Mouse (Mus musculus) liver, adult (tissue): ENCODE data around the gene Pde3a.
A peak's percentile ranks its signal among the peaks of the same experiment; 100 is the strongest.

Experiments
- GATA4 ChIP-seq: IDR thresholded peaks from 2 replicates; pipeline ENCODE4 v1.6.1; 2014; ENCODE audit warnings: mild to moderate bottlenecking, low read length; ENCODE audit not compliant: insufficient replicate concordance

Pde3a gene

DNA sequence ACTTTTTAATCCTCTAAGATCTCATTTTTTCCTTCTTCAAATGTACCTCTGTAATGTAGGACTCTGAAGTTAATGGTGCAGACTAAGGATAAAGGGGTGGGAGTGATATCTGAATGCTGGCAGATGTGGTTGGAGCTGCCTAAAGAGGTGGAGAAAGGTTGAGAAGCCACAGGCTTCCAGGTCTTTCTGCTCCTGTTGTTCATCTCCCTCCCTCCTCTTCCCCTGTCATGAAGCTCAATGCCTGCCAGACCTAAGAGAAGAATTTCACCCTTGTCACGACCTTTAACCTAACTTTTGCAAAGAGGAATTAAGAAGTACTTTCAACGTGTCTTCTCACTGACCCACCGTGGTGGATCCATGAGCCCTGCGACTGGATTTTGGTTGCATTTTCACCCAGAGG, 87.4 kb downstream of the Pde3a start:
- no peak for TF ChIP-seq GATA4

DNA sequence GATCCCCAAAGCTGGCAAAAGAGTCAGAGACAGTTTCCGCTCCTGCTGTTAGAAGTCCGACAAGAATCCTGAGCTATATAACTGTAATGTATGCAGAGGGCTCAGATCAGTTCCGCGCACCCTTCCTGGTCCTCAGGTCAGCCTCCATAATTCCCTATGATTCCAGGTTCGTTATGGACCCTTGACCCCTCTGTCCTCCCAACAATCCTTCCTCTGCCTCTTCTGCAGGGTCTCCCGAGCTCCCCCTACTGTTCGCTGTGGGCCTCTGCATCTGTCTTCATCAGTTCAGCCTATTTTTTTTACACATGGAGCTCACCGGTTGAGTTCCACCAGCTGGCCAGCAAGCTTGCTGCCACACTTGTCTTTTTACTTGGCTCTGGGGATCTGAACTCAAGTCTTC, 88.6 kb downstream of the Pde3a start:
- TF ChIP-seq GATA4, result no peak

DNA sequence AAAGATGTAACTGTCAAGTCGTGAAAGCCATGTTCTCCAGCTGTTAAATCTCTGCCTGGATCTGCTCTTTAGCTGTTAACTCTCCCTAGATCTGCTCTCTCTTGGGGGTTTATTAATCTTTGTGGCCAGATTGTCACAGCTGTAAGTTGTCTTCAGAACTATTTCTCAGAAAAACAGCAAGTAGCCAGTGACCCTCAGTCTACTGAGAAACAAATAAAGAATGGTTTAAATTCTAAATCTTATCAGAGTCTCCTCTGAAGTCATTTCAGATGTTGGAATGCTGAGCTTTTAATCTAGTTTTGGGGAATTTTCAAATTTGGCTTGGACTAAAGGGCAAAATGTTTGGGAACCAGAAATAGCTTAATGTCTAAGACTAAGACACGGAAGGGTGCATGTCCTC, 92.3 kb downstream of the Pde3a start:
- no peak for TF ChIP-seq GATA4

DNA sequence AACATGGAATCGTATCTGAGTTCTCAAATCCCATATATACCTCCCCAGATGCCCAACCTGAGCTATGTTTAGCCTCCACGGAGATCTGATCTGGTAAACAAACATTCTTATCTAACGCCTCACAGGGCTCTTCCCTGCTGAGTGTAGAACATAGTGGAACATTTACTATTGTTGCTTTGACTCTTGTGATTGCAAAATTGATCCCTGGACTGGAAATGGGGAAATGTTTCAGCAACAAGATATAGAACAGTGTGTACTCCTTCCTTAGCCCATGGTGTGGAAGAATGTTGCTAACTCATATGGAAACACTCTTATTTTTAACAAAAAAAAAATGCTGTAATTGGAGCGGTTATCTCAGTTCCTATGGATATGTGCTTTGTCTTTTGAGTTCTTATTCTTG, 98.8 kb downstream of the Pde3a start:
- TF ChIP-seq GATA4, result peak; percentile 50; the same call in 1 of the 2 replicates

DNA sequence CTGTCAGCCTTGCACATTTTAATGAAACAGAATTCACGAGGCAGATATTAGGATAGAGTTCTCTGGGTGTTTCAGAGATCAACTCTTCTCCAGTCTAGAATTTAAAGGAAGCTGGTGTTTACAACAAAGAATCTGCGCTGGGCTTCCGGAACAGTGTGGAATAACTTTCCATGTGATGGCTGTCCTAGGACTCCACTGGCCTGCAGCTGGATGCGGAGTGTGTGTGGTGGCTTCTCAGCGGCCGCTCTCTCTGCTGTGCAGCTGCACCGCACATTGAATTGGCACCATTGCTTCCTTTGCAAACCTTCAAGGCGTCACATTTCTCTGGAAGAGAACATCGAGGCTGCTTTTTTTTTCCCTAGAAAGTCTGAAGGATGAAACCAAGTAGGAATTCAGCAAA, 99.5 kb downstream of the Pde3a start:
- no peak for TF ChIP-seq GATA4

DNA sequence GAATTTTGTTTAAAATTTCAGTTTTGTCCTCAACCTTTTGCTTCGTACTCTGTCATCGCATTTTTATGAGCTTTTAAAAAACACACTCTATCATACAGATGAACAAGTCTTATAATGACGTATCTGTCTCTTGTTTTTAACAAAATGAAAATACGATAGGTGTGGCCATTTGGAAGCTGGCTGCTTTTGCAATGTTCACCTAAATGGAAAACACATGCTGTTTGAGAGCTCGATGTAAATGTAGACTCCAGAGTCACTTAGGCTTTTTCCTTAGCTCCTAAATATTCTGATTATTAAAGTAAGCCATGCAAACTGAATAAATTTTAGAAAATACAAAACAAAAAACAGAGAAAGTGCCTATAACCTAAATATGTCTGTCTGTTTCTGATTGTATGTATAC, 101.2 kb downstream of the Pde3a start:
- no peak for TF ChIP-seq GATA4

DNA sequence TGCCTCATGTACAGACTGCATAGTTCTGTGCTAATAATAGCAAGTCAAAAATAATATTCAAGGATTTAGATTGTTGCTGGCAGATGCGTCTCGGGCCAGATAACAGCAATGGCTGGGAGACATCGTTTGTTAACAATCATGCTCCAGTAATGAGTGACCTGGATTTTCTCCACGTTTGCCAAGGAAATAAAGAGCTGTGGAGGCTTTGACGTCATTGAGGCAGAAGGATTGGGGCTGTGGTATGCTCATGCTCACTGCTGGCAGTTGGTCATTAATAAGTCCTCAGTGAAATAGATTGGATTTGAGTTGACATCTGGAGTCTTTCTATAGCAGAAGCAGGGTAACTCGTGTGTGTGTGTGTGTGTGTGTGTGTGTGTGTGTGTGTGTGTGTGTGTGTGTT, 103.2 kb downstream of the Pde3a start:
- TF ChIP-seq GATA4, result no peak

DNA sequence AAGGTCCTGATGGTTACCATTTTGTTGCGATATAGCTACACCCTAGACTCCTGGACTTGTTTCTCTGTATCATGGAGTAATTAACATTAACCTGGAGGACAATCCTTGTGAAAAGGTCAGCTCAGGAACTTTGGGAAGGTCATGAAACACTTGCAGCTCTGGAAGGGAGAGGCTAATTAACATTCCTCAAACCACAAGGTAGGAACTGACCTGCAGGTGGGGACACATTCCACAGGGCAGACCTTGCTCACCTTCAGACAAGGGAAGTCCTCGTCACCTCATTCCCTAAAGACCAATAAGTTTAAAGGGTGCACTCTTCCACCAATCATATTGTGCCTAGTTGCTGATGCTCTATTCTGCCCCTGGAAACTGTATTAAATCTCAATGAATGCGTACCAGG, 114.6 kb downstream of the Pde3a start:
- TF ChIP-seq GATA4, result no peak

DNA sequence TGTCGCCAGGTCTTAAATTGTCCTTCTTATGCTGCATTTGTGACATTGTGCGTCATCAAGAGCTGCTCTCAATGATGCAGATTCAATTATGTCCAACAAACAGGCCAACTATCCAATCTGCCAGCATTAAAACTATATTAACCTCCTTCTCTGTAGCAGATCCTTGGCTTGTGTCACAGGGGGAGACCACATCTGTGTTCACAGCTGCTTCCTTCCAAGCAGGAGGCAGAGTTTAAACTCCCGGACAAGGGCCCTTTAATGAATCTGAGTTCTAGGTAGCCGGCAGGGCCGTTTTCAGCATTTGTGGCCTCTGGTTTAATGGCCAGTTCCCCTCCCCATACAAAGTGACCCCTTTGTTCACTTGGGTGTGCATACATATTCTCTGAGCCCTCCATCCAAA, 118.0 kb downstream of the Pde3a start:
- TF ChIP-seq GATA4, result no peak

DNA sequence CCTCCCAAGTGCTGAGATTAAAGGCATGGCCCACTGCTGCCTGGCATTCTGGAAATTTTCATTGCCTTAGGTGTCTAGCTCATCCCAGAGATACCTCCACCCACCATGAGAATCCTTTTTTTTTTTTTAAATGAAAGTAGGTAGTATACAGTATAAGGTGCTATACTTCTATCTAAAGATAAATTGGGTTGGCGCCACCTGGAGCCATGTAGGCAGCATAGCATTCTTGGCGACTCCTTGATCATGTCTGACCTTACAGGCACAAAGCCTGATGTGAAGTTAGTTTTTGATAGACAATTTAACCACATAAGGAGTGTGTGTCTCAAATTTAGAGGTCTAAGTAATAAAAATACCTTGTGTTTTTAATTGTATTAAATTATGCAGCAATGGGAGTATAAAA, 123.6 kb downstream of the Pde3a start:
- no peak for TF ChIP-seq GATA4

DNA sequence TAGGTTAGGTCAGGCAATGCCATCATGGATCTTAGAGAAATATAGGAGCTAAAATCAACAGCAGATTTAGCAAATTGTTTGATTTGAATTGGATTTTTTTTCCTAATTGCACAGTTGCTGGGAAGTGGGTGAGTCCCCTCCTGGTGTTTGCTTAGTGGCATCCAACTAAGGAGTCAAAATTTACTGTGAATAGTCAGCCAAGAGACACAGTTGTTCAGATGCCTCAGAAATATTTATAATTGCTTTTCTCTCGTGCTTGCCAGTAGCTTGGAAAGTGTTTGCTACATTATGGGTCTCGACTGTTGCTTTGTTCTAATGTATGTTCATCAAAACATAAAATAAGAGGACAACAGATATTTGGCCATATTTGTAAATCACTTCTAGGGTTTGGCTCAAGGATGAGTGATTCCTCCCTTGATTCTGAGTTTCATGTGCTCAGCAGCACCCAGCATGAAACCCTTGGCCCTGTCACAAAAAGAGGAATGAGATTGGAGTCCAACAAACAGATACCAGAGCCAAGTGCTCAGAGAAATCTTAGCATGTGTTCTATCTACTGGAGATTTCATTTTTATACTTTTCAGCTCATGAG, 125.5 kb downstream of the Pde3a start:
- no peak for TF ChIP-seq GATA4

DNA sequence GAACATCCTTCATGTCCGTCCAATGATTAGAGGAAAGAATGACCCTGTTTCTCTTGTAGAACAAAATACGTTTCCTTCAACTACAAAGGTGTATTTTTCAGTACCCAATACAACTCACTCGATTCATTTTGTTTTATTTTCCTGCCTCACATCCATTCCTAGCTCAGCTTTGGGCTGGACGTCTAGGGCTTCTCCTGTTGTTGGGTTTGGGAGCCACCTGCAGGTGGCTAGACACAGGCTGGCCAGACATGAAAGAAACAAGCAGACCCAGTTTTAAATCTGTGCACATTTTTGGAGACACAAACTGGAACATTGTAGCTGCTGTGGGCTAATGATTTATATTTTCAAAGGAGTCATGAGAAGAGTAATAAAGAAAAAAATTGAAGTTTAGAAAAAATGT, 126.1 kb downstream of the Pde3a start:
- TF ChIP-seq GATA4, result no peak

DNA sequence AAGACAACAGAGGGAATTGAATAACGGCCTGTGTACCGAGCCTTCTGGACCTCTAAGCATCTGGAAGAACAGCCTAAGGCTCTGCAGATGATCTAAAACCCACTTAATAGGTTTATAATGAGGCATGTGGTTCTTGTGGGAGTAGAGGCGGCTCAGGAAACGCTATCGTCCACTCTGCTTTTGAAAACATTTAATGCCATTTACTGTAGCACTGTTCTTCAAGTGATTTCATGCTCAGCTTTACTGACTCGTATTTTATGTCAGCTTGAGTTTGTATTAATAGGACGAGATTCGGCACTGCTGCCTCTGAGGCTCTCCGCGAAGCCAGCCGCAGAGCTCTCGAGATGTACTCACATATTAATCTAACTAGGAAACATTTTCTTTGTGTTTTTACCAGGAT, 131.9 kb downstream of the Pde3a start:
- no peak for TF ChIP-seq GATA4

DNA sequence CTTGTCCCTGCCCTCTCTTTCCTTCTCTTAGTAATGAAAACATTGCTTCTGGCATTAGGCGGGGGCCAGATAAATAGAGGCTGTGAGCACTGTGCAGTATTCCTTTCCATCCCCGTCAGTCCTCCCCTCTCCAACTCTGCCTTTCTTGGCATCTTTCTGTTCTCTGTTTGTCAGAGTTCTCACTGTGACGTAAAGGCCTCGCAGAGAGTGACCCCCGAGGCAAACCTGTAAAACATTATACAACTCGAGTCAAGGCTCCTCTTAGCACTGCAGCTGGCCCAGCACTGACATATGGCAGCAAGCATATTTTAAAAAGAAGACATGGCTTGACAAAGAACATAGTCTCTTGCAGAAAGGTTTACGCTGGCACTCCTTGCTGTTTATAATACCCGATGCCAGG, 132.4 kb downstream of the Pde3a start:
- TF ChIP-seq GATA4, result no peak

DNA sequence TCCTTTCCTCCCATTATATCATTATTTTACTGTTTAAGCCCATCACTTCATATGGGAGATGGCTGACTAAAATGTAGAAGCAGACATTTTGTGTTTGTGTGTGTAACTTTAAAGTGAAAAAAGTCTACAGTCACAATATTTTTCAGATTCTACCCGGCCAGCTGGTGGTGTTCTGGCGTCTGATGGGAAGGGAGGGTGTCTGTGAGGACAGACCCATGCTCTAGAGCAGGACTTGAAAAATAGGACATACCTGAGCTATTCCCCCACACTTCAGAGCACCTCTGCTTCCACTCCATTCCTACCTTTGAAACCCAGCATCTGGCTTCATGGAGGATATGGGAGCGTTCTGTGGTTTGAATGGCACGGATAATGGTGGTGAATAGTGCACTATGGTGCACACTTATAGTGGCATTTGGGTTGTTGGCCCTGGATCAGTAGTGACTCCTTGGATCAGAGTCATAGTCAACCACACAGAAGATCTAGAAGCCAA, 132.9 kb downstream of the Pde3a start:
- no peak for TF ChIP-seq GATA4

DNA sequence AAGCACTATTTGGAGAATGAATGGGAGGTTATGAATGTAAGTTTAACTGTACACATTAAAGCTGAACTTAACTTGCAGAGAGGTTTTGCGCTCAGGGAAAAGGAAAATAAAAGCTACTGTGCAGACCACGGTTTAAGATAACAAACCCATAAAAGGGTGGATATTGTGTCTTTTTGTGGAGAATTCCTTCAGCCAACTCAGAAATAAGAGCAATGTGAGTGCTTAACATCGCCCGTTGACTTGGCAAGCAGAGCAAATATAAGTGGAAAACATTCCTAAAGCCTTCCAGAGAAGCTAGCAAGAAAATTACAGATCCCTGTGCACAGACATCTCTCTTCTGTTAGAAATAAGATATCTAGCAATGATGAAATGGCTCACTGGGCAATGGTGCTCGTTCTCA, 139.0 kb downstream of the Pde3a start:
- no peak for TF ChIP-seq GATA4

DNA sequence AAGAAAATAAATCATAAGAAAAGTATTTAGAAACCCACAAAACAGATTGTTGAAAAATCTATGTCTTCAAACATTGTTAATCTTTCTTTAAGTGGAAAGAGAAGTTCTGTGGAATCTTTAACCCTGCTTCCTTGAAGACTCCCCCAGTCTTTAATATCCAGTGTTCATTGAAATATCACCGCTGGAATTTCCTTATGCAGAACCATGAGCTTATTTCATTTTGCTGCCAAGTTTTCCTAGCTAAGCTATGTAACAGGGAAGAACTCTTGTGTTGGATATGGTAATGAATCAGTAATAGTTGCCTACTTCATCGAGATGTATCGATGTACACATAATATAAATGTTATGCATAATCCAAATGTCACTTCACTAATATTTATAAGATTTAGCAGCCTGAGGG, 146.9 kb downstream of the Pde3a start:
- no peak for TF ChIP-seq GATA4

DNA sequence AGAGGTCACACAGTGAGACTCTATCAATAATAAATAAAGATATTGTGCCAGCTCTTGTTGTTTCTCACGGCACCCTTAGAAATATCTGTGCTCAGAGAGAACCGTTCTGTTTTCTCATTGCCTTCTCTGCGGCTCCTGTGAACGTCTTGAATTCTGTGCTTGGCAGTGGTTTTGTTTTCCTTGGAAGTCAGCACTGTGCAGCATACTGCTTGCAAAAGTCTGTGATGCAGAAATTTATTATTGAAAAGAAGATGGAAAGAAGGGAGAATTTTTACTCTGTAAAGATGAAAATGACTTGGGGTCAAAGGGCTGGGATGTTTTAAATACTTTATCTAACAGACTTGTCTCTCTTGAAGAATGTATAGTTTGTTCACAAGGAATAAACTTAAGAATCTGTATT, 150.3 kb downstream of the Pde3a start:
- no peak for TF ChIP-seq GATA4

DNA sequence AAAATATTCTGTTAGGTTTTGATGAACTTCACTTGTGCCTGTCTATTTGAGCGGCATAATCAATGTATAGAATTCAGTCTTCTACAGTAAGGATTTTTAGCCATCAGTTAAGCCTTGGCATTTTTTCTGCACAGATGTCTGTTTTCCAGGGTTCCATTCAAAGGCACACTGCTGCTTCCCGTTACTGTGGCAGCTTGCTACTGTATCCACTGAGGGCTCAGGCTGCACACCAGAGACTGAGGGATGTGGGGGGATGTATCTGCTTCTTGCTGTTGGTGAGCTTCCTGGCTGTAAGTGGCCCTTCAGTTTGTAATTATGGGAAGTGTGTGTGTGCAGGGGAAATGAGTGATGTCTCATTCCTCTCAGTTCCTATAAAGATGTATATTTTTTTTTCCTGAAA, 154.9 kb downstream of the Pde3a start:
- no peak for TF ChIP-seq GATA4

DNA sequence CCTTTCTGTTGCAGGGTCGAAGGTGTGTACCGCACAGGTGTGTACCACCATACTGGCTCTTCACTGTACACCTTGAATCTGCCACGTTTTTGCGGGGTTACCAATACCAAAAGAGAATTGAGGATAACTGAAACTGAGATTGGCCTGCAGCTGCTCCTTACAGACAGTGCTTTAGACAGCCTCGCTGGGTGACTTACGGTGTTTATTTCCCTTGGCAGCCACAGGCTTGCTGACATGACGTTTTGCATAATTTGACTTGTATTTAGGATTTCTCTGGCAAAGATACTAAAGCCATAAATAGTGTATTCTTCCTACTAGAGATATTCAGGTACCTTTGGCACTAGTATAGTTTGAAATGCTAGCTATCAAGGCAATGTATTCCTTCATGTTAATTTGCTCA, 155.6 kb downstream of the Pde3a start:
- no peak for TF ChIP-seq GATA4
